Mouse (Mus musculus) gastrocnemius, adult 8-10 months (tissue): ENCODE measurements around the gene Slc17a6. TPM values are rescaled to one million over a fixed set of nuclear protein-coding genes. Genes with fewer than 3 reads are reported as not detected.

ENCODE experiments used
- DNase-seq, 2 experiments: peaks; one replicate each; pipeline ENCODE4 v3.0.0; 2022; ENCODE audit warnings: low spot score in 2 of 2
- total RNA-seq, 4 experiments: library from RNA; stranded (reverse); gene quantifications; 2 replicates each; pipeline ENCODE4 v1.2.4; 2022

Slc17a6 gene
- total RNA-seq, result not detected

DNA sequence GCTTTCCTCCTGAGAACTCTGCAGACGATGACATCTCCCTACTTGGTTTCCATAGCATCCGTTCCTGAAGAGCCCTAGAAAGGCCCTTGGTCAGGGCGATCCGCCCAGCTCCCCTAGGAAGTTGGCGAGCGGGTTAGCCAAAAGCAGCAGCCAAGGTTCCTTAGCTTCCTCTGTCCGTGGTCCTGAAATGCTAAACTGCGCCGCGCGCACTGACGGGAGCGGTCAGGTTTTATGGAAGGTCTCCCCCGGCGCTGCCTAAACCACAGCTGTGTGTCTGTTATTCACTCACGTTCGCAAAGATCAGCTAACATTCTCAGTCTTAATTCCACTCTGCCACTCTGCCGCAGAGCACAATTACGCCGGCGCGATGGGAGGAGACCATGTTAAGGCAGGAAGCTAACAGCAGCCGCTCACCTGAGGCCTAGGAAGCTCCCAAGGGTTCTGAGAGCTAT lies at the start of gene Slc17a6:
Slc17a6 (plus strand) TSS at position 313 of the 452 bp plus-strand sequence.
- DNase-seq, result peak; percentile 5 to 17

DNA sequence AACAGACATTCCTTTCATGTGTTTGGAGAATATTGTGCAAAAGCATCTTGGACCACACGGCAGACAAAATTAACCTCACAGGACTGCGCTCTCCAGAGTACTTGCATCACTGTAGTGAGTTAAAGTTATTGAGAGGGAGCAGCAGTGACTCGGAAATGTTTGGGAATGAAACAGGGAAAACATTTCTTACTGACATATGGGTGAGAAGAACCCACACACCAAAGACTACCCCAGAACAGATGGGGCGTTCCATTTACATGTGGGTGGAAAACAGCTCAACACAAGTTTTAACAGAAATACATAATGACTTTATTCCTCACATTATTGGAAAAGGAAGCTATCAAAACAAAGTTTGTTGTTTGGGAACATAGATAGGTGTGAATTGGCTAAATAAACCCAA lies 21.8 kb upstream of the Slc17a6 start:
- no peak for DNase-seq

DNA sequence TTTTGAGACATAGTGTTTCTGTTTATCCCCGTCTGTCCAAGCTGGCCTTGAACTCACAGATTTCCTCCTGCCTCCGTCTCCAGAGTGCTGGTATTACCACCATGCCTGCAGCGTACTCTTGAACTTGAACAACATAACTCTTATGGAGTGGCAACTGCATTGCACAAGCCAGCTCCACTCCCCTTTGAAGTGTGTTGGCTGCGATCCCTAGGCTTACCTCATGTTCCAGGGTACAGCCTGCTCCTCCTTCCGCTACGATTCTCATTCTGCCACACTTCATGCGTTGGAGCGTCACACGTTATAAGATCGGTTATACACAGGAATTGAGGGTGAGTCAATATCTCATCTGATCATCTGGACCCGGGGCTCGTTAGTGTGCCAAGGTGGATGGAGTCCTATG lies 18.1 kb upstream of the Slc17a6 start:
- DNase-seq, result no peak

DNA sequence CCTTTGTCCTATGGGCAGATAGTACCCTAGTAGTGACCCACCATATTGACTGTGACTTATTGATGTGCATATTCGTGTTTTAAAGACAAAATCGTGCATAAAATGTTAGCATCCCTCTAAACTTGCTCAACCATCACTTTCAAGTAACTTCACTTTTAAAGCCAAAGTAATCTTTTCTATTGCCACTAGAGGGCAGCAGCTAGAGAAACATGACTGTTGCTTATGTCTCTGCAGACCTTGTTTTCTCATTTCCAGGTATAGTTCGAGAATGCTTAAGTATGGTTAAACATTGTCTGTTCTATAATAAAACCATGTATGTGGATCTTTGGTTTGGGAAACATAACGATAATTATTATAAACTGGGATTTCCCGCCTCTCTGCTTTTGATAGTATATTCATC lies 7.4 kb upstream of the Slc17a6 start:
- DNase-seq, result no peak

DNA sequence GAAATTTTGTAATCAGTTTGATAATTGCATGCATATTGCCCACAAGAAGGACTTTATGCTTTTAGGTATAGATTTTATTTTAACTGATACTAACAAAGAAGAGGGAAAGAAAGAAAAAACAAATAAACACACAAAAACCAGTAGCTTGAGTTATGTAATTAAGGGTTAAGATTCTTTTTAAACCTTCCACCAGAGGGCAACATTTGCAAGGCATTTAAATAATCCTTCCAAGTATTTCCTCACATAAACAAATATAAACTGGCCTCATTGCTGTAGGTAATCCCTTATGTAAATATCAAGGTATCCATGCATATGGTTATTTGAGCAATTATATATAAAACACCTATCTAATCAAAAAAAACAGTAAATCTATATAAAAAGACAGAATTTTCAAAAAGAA lies 3.9 kb upstream of the Slc17a6 start:
- no peak for DNase-seq

DNA sequence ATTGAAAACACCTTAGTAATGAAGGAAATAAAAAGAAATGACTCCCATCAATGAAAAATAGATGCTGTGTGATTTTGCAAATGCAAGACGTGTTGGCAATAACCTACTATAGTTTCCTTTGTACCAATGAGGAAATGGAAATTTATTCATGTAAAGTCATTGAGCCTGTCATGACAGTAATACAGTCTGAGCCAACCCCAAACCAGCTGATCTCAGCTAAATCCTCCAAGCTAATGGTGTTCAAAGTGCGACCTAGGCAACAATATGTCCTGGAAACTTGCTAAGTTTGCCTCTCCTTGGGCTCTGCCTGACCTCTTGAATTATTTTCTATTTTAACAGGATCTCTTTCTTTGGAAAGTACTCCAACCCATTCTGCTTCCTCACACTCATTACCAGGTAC lies 3.4 kb upstream of the Slc17a6 start:
- DNase-seq, result no peak

DNA sequence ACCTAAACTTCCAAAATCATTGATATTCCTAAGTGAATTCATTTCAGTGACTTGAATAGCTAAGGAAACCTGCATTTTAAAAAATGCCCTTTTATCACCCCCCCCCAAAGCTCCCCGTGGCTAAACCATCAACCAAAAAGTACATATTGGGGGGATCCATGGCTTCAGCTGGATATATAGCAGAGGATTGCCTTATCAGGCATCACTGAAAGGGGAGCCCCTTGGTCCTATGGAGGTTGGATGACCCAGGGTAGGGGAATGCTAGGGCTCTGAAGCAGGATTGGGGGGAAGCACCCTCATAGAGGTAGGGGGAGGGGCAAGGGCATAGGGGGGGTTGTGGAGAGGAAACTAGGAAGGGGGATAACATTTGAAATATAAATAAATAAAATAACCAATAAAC lies 1.8 kb upstream of the Slc17a6 start:
- no peak for DNase-seq

DNA sequence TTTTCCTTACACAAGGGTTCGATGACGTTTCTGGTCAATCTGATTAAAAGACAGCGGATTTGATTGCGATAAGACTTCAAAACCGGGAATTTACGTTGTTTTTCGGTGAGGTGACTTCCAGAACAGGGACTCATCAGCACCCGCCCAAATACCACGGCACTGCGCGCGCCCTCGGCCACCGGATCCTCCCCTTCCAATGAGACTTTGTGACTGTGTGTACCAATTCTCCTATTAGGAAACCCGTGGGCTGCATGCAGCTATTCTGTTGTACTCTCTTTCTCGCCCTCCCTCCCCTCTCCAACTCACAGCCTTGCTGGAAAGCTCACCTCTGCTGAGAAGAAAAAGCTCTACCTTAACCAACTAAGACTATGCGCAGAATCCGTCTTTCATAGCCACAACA lies 390 bp downstream of the Slc17a6 start:
- no peak for DNase-seq

DNA sequence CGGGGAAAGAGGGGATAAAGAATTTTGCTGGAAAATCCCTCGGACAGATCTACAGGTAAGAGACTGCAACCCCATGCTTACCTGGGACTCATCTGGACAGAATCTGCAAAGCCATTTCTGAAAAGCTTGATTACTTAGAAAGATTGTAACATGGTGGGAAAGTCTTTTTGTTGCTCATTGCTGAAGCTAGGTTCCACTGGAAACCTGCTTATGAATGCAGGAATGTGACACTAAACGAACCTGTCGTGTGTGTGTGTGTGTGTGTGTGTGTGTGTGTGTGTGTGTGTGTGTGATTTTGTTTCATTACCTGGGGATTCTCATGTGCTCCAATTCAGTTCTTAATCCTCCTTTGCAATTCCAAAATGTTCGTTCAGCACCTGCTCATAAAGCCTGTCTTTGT lies 860 bp downstream of the Slc17a6 start:
- no peak for DNase-seq

DNA sequence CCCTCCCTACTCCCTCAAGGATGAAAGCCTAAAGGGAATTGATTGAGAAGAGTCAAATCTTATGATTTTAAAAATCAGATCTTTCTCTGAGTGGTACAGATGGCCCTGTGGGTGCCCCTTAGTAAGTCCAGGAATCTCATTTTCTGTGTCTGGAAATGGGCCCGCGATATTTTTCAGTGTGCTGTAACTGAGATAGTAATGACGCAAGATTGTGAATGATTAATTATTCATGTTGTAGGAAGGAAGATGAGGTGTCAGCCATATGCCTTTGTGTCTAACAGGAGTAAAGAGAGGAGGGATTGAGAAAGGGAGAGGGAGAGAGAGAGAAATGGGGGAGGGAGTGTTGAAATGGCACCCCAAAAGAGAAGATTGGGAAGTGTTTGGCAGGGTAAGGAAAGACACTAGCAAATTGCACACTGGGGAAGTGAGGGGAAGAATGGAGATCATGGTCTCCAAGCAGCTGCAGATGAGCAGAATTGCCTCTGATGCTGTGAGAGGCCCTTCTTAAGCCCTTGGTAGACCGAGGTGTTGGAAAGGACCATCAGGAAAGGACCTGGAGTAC lies 2.6 kb downstream of the Slc17a6 start:
- DNase-seq, result no peak

DNA sequence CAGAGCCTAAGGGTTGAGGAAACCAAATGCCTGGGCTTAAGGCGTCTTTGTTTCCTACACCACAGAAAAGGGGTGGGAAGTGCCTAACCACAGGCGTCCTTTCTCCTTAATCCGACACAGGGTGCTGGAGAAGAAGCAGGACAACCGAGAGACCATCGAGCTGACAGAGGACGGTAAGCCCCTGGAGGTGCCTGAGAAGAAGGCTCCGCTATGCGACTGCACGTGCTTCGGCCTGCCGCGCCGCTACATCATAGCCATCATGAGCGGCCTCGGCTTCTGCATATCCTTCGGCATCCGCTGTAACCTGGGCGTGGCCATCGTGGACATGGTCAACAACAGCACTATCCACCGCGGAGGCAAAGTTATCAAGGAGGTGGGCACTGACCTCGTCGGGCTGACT lies 3.4 kb downstream of the Slc17a6 start:
- DNase-seq, result no peak

DNA sequence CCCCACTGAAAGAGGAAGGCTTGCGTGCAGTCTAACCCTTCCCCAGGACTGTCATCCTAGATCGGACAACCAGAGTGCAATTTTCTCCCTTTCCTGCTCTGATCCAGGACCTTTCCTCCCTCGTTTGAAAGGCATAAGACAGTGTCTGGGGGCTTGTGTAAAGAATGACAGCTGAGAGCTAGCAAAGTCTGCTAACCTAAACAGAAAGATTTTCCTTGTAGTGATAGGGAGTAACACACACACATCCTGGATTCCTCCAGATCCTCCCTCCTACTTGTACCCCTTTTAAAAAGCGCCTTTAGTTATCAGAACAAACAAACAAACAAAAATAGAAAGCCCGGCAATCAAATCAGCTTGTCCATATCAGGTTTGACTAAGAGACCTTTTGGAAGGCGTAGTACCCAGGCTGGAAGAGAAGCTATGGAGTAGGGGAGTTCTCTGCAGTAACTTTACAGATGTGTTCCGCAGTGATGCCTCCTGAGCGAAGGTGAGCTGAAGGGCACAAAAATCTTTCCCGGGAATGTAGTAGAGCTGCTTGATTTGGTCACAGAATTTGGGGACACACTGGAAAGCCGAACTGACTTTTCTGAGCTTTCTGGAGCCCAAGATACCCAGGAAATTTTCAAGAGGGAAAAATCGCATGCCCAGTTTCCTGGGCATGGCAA lies 3.9 kb downstream of the Slc17a6 start:
- no peak for DNase-seq

DNA sequence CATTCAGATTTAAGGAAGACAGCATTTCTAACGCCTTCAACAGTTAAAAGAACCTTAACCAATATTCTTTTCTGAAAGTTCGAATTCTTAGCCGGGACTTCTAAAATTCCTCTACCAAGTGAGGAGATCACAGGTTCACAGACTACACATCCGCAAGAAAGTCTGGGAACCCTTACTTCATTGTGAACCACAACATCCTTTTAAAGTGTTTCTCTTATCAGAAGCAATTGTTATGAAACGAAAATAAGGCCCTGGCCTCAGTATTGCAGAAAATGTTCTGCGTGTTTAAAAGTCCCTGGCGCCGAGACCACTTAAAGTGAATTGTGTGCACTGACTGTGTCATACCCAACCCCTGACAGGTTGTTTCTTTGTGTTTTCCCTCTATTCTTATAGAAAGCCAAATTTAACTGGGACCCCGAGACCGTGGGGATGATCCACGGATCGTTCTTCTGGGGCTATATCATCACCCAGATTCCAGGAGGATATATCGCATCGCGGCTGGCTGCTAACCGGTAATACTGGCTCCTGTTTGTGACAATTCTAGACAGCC lies 4.7 kb downstream of the Slc17a6 start:
- DNase-seq, result no peak

DNA sequence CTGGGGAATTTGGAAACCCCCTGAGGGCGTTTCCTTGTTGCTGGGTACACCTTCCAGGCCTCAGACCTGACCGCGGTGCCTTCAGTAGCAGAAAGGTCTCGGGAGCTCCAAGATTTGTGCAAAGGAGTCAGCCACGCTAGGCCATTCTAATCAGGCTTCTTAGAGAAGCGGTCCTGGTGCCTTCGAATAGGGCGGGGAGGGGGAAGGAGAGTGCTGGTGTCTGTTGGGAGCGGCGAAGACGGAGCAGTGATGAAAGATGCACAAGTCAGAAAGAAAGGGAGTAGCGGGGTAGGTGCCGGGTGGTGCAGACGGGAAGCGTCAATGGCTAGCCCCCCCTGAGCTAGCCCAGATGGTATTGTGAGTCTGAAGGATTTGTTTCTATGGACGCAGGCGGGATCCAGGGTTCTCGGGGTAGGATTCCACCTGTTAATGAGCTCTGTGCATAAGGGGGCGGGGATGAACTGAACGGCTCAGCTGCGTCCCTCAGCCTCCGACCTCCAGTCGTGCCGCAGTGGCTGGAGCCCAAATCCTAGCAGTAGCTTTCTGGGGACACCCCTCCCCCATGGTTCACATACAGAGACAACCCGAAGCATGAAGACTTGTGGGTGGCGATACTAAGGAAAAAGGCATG lies 5.3 kb downstream of the Slc17a6 start:
- DNase-seq, result no peak

DNA sequence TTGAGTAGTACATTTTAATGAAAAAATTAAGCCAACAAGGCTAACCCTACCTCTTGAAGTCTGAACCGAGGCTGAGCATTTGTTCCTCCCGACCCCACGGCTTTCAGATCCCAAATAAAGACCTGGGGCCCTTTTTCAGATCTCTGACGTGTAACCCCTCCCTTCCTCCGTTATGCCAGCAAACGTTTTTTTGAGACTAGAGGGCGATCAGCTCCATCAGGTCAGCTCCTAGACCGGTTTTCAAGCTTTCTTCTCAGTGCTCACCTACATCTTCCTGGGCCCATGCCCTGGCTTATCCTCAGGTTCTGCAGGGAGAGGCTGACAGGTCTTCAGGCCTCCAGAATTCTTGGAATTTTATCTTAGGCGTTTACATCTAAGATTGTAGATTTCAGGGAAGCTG lies 5.9 kb downstream of the Slc17a6 start:
- no peak for DNase-seq

DNA sequence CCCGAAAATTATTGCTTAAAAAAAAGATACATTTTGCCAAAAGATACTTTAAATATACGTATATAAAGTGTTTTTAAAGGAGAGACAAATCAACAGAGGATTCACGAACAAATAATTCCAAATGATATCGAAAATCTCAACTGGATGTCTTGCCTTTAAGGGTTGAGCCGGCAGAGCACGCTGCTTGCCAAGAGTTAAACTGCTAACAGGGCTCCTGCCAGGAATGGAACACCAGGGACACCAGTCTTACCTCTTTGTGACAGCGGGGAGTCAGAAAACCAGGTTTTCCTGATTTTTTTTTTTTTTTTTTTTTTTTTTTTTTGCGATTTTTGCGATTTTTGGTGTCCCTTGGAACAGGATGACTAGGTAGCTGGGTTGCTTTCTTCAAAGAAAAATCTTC lies 6.5 kb downstream of the Slc17a6 start:
- DNase-seq, result no peak

DNA sequence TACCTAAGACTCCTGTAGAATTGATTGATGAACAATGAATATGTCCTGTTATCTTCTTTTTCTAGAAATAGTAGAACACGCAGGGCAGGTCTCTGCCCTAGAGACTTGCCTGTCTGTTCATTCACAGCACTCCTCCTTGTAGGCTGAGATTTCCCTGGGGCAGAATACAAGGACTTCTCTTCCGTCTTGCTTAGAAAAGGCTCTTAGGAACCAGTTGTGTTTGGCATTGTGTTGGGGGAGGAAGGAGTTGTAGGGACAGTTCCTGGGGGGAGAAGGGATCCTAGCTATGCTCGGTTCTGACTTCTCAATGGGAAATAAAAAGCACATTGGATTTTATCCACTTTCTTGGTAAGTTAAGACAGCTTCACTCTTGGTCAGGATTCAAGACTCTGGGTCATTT lies 7.4 kb downstream of the Slc17a6 start:
- no peak for DNase-seq

DNA sequence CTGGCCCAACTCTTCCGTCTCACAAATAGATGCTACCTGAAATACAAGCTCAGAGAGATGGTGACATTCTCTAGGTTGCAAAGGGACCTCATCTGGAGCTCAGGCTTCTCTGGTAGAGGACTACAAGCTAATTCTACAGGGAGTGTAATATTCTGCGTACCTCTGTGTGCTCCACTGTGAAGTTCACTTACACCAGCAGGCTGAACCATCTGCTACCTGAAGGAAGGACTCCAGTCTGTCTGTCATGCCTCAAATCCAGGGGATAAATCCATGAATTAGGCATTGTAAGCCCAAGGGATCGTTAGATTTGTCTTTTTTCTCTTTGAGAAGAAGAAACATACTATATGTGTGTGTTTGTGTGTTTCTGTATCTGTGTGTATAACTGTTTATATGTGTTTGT lies 9.4 kb downstream of the Slc17a6 start:
- DNase-seq, result no peak

DNA sequence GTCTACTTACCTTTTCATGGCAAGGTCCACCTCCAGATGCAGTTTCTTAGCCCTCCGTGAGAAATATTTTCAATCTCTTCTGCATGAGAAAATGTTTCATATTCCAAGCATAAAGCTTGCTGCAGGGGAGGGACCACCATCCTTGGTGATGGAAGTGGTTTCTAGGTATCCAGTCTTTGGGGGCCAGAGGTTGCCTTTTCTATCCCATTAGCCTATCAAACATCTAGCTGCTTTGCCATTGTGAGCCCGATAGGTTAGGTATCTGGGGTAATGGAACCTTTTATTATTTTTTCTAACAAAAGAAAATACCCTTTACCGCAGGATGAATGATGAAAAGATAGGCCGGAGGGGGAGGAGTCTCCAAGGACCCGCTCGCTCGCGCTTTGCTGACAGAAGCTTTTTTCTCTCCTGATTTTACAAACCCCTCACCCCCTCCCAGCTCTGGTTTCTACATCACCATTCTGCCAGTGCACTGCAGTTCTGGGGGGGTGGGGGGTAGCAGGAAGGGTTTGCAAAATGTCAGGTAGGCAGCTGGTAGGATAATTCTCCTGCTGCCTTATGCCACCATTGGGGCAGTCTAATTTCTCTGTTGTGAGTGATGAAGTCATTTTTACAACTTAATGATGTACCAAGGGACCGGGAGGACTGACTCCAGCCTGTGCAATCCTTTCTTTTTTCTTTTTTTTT lies 10.9 kb downstream of the Slc17a6 start:
- no peak for DNase-seq

DNA sequence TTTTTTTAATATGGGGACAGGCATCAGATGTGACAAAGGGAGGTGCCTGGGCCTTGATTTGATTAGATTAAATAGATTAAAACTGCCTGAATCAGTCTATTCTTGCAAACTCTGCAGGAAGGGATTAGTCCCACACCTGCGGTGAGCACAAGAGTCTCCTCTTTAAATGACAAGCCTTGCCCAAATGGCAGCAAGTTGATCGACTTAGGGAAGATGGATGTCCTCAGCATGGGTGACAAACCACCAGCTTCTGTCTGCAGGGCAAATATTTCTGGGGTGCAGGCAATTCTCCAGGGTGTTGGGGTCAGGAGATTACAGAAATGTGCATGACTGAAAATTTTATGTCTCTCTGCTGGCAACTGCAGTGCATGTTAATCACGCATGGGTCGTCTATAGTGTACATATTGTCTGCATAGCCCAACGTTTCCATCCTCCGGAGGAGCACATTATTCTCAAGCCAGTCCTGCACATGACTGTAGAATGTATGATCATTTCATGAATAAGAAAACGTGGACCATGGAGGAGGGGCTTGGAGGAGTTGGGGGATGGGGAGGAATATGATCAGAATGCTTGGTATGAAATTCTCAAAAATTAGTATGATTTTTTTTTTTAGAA lies 11.5 kb downstream of the Slc17a6 start:
- no peak for DNase-seq

DNA sequence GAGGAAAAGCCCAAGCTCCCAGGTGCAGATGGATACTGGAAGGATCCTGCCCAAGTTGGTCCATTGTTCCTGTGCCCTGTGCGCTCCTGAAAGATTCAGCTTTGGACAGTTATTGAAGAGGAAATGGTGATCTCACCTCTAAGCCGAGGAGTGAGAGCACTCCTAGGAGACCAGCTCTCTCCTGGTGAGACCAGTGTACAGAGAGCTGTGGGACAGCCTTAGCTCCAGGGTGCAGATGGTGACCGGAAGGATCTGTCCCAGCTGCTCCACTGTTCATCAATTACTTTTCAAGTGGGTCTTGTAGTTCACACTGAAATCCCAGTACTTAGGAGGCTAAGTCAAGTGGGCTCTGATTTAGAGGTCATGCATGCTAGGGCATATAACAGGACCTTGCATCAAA lies 35.3 kb downstream of the Slc17a6 start:
- no peak for DNase-seq

DNA sequence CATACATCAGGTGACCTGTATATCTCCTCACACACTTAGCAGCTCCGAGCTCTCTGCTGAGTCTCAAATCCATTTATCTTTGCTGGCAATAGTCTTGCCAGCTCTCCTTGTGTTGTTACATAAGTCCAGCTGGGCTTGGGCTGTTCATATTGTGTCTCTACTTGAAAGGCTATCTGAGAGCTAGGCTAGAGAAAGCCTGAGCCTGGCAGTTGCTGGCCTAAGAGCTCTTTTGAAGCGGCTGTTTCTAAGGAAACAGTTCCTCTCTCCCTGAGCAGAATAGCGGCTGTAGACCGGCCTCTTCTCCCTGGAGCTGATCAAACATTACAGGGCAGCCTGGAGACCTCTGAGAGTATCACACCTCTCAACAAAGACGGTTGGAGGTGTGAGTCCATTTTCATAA lies 40.6 kb downstream of the Slc17a6 start:
- no peak for DNase-seq
